Mouse (Mus musculus) bone marrow, adult 2 months (tissue): ENCODE results near the gene Spg7.

Experiments
- CTCF ChIP-seq: fragments of 200-500 bp; IDR thresholded peaks from 2 replicates; pipeline ENCODE4 v1.5.1; 2011; ENCODE audit warnings: low read length, control low read depth; ENCODE audit not compliant: control insufficient read depth, insufficient read depth
- POLR2A ChIP-seq: fragments of 200-500 bp; IDR thresholded peaks from 2 replicates; pipeline ENCODE4 v1.6.1; 2011; ENCODE audit warnings: low read depth, mild to moderate bottlenecking, control low read depth, low read length, borderline replicate concordance; ENCODE audit not compliant: control insufficient read depth

GRCm38 (mm10) chr8:123105553-123106326, 43.0 kb downstream of the Spg7 start:
- TF ChIP-seq CTCF (no peak), POLR2A (no peak)
